Mouse (Mus musculus) liver, embryonic 16.5 days (tissue): ENCODE measurements around the gene Mrc2. TPM values are rescaled to one million over a fixed set of nuclear protein-coding genes. Genes with fewer than 3 reads are reported as not detected.

Source experiments
- ATAC-seq: fragments of 200-750 bp; cut with Nextera tagmentation; 2 replicates; pipeline ENCODE4 v1.8.0; 2017; ENCODE audit warnings: low read depth, mild to moderate bottlenecking, moderate number of reproducible peaks, moderate library complexity
- H3K27ac ChIP-seq: fragments of 300-500 bp; sonication (generic); 2 replicates; pipeline ENCODE4 v1.5.1; 2014; ENCODE audit warnings: mild to moderate bottlenecking, low read length
- H3K27me3 ChIP-seq: fragments of 300-500 bp; sonication (generic); 2 replicates; pipeline ENCODE4 v1.6.1; 2014; ENCODE audit warnings: low read depth, low read length, mixed read lengths; ENCODE audit not compliant: control insufficient read depth, insufficient read depth
- H3K36me3 ChIP-seq: fragments of 300-500 bp; sonication (generic); 2 replicates; pipeline ENCODE4 v1.6.1; 2014; ENCODE audit warnings: mild to moderate bottlenecking; ENCODE audit not compliant: control insufficient read depth, insufficient read depth
- H3K4me1 ChIP-seq: fragments of 300-500 bp; sonication (generic); 2 replicates; pipeline ENCODE4 v1.6.1; 2014; ENCODE audit warnings: low read depth, low read length, mixed read lengths; ENCODE audit not compliant: control insufficient read depth
- H3K4me2 ChIP-seq: fragments of 300-500 bp; sonication (generic); 2 replicates; pipeline ENCODE4 v1.6.1; 2014; ENCODE audit warnings: low read depth, low read length, mixed read lengths
- H3K4me3 ChIP-seq: fragments of 300-500 bp; sonication (generic); 2 replicates; pipeline ENCODE4 v1.5.1; 2014; ENCODE audit warnings: low read depth, mild to moderate bottlenecking, low read length
- H3K9ac ChIP-seq: fragments of 300-500 bp; sonication (generic); 2 replicates; pipeline ENCODE4 v1.6.1; 2014; ENCODE audit warnings: low read depth, low read length
- H3K9me3 ChIP-seq: fragments of 300-500 bp; sonication (generic); replicated peaks from 2 replicates; pipeline ENCODE4 v1.6.1; 2016; ENCODE audit warnings: low read length; ENCODE audit not compliant: control insufficient read depth
- WGBS: fragments of 180-500 bp; shearing (Covaris S2); extraction: QIAGEN DNeasy Blood & Tissue Kit; methylation state at CpG from one replicate; pipeline ENCODE4 v1.1.7; 2014; ENCODE audit not compliant: insufficient replicate concordance; 5-methylcytosine and 5-hydroxymethylcytosine counted together
- polyA plus RNA-seq: library from polyadenylated mRNA; unstranded; fragments of >200 nt; fragmentation: Nextera tagmentation; extraction: Ambion mirVana; gene quantifications from 2 replicates; pipeline ENCODE4 v1.2.1, GENCODE M21; 2015

Gene Mrc2
- 0.57 and 0.63 TPM in 2 replicates for polyA plus RNA-seq

GRCm38 (mm10) chr11:105292124-105293071 is at the start of gene Mrc2:
Gene Mrc2 (plus strand): TSS chr11:105292643.
- no peak within 1 kb of the TSS for H3K9ac ChIP-seq
- peak within 1 kb of the TSS; percentile 37; the same call in 1 of the 2 replicates for H3K4me2 ChIP-seq
- peak within 1 kb of the TSS; percentile 41 for H3K4me3 ChIP-seq
- H3K36me3 ChIP-seq = no peaks in the 10 kb centered on the region
- peaks cover 50% of the 10 kb centered on the region for H3K27me3 ChIP-seq
- peak; percentile 33 for ATAC-seq
- under 1% methylated on average over 64 of the region's 75 CpGs for WGBS
- no peak within 1 kb of the TSS for H3K27ac ChIP-seq
- H3K9me3 ChIP-seq = no peaks in the 10 kb centered on the region
- H3K4me1 ChIP-seq = no peaks in the 10 kb centered on the region

DNA sequence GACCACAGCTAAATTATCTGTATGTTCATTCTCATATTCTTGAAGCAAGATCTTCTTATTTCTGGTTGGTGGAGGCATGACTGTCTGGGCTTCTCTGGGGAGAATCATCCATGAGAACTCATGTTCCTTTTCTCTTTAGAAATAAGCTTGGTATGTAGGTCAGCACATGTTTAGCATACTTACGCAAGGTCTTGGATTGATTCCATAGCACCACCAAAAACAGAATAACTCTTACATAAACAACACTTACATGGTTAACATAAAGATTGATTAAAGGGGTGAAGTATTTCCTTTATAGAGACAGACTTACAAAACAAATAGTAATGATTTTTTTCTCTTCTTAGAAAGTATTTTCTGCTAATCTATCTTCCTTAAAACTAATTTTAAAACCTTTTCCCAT is 46.1 kb upstream of the Mrc2 start:
- Histone ChIP-seq H3K9ac (no peak overlapping the region), H3K36me3 (peaks cover 49% of the 10 kb centered on the region), H3K27ac (no peak overlapping the region), H3K4me3 (no peak overlapping the region), H3K4me1 (no peaks in the 10 kb centered on the region), H3K4me2 (no peak overlapping the region), H3K9me3 (no peaks in the 10 kb centered on the region), H3K27me3 (no peaks in the 10 kb centered on the region)
- ATAC-seq = no peak
- 87% methylated on average over 1 of the region's 1 CpGs for WGBS

DNA sequence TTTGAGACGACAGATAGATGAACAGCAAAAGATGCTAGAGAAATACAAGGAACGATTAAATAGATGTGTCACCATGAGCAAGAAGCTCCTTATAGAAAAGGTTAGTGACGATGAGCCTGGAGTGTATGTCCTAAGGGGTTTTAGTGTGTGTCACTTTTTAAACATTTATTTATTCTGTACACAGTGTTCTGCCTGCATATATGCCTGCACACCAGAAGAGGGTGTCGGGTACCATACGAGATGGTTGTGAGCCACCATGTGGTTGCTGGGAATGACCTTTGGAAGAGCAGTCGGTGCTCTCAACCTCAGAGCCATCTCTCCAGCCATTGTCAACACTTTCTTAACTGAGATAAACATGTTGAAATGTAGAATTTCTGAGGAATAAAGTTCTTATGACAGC is 45.7 kb upstream of the Mrc2 start:
- 82% methylated on average over 6 of the region's 6 CpGs for WGBS
- no peak overlapping the region for H3K27ac ChIP-seq
- peaks cover 51% of the 10 kb centered on the region for H3K36me3 ChIP-seq
- H3K9ac ChIP-seq = no peak overlapping the region
- no peaks in the 10 kb centered on the region for H3K27me3 ChIP-seq
- no peak overlapping the region for H3K4me2 ChIP-seq
- H3K4me3 ChIP-seq = no peak overlapping the region
- H3K9me3 ChIP-seq = no peaks in the 10 kb centered on the region
- H3K4me1 ChIP-seq = no peaks in the 10 kb centered on the region
- ATAC-seq = no peak

DNA sequence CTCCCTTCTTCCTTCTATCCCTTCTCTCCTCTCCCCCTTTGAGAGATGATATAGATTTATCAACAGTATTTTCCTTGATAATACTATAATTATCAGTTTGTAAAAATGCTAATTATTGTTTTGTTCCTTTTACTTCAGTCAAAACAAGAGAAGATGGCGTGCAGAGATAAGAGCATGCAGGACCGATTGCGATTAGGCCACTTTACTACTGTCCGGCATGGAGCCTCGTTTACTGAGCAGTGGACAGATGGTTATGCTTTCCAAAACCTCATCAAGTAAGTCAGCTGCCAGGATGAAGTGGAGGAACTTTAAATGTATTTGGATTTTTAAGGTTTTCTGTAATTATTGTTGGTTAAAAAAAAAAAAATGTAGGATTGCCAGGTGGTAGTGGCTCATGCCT is 45.1 kb upstream of the Mrc2 start:
- Histone ChIP-seq H3K9me3 (no peaks in the 10 kb centered on the region), H3K4me3 (no peak overlapping the region), H3K27me3 (no peaks in the 10 kb centered on the region), H3K4me1 (no peaks in the 10 kb centered on the region), H3K27ac (no peak overlapping the region), H3K9ac (no peak overlapping the region), H3K36me3 (peaks cover 46% of the 10 kb centered on the region), H3K4me2 (no peak overlapping the region)
- no peak for ATAC-seq
- 93% methylated on average over 5 of the region's 5 CpGs for WGBS

DNA sequence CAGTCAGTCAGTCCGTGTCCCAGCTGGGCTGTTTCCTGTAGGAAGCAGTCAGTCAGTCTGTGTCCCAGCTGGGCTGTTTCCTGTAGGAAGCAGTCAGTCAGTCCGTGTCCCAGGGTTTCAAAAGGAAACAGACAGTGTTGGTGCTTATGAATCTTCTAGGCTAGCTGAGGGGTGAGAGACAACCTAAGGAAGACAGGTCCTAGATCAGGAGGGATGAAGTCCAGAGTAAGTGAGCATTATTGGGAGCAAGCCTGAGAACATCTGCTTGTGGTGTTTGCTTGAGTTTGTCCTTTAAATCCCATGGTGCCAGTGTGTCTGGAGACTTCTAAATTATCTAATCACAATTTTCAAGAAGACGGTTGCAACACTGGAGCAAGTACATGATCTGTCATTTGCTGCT is 32.7 kb upstream of the Mrc2 start:
- no peaks in the 10 kb centered on the region for H3K27me3 ChIP-seq

GRCm38 (mm10) chr11:105261116-105261515 is 31.3 kb upstream of the Mrc2 start:
- Histone ChIP-seq H3K27ac (no peak overlapping the region), H3K9ac (no peak overlapping the region), H3K4me3 (no peak overlapping the region), H3K4me1 (no peaks in the 10 kb centered on the region), H3K4me2 (no peak overlapping the region), H3K27me3 (no peaks in the 10 kb centered on the region), H3K36me3 (peaks cover 27% of the 10 kb centered on the region), H3K9me3 (no peaks in the 10 kb centered on the region)
- ATAC-seq = no peak
- WGBS = 84% methylated on average over 5 of the region's 5 CpGs

More for the DNA sequence above, 32.7 kb upstream of the Mrc2 start:
- Histone ChIP-seq H3K36me3 (peaks cover 32% of the 10 kb centered on the region), H3K4me2 (no peak overlapping the region), H3K4me1 (no peaks in the 10 kb centered on the region), H3K9me3 (no peaks in the 10 kb centered on the region), H3K27ac (no peak overlapping the region), H3K9ac (no peak overlapping the region), H3K4me3 (no peak overlapping the region)
- ATAC-seq = no peak
- WGBS = 62% methylated on average over 2 of the region's 3 CpGs

DNA sequence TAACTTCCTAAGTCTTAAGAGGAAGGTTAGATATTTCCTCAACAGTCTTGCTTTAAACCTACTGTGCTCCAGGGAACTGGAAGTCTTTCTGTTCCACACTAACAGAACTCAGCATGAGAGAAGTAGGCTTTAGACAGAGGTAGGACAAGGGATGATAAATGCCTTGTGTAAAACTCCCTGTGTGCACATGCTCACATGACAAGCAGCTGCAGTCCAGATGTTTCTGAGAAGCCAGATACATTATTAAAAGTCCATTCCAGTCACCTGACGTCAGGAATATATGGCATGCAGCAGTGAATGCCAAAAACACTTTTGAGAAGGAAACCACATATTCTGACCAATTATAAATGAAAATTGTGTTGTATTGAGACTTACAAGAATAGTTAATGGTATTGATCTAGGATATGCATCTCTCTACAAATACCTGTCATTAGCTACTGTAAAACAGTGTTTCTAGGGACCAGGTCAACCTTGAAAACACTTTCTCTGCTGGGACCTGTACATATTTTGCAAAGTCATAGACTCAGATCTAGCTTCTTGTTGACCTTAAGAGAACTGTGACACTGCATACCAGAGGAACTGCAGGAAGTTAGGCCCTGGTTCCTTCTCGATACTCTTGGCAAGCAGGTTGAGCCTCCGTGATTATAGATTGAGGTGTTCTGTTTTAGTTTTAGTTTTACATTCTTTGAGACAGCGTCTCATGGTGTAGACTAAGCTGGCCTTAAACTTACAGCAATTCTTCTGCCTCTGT is 30.7 kb upstream of the Mrc2 start:
- Histone ChIP-seq H3K9me3 (no peaks in the 10 kb centered on the region), H3K36me3 (peaks cover 22% of the 10 kb centered on the region), H3K27me3 (no peaks in the 10 kb centered on the region), H3K4me2 (no peak overlapping the region), H3K4me1 (no peaks in the 10 kb centered on the region), H3K4me3 (no peak overlapping the region), H3K9ac (no peak overlapping the region), H3K27ac (no peak overlapping the region)
- no peak for ATAC-seq
- WGBS = 76% methylated on average over 4 of the region's 4 CpGs

DNA sequence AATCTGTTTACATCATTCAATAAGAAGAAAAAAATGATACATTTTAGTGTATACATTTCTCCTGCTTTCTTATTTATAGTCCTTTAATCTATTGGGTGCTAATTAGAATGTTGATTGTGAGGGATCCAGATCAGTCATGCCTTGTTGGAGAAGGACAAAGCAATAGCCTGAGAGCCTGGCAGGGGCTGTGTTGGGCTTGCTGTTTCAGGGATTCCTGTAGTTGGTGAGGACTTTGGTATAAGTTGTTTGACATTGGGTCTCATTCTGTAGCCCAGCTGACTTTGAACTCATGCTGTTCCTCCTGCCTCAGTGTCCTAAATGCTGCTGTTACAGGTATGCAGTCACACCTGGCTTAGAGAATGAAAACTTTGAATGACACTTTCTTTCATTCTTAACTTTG is 27.9 kb upstream of the Mrc2 start:
- Histone ChIP-seq H3K4me1 (no peaks in the 10 kb centered on the region), H3K9me3 (no peaks in the 10 kb centered on the region), H3K4me2 (no peak overlapping the region), H3K27ac (no peak overlapping the region), H3K27me3 (no peaks in the 10 kb centered on the region), H3K9ac (no peak overlapping the region), H3K36me3 (peaks cover 19% of the 10 kb centered on the region), H3K4me3 (no peak overlapping the region)
- ATAC-seq = no peak

GRCm38 (mm10) chr11:105264988-105265387 is 27.5 kb upstream of the Mrc2 start:
- Histone ChIP-seq H3K9me3 (no peaks in the 10 kb centered on the region), H3K36me3 (peaks cover 19% of the 10 kb centered on the region), H3K4me1 (no peaks in the 10 kb centered on the region), H3K4me2 (no peak overlapping the region), H3K27me3 (no peaks in the 10 kb centered on the region), H3K27ac (no peak overlapping the region), H3K9ac (no peak overlapping the region), H3K4me3 (no peak overlapping the region)
- no peak for ATAC-seq
- WGBS = 89% methylated on average over 3 of the region's 3 CpGs
